Mouse (Mus musculus): ENCODE measurements at regions not wholly inside any gene's neighbourhood (a gene's known extent, or its start where the extent isn't known, plus 50 kb on each side); places are given as distances from the start of the nearest gene placed in this dataset.
A peak's percentile ranks its signal among the peaks of the same experiment; 100 is the strongest.

DNA sequence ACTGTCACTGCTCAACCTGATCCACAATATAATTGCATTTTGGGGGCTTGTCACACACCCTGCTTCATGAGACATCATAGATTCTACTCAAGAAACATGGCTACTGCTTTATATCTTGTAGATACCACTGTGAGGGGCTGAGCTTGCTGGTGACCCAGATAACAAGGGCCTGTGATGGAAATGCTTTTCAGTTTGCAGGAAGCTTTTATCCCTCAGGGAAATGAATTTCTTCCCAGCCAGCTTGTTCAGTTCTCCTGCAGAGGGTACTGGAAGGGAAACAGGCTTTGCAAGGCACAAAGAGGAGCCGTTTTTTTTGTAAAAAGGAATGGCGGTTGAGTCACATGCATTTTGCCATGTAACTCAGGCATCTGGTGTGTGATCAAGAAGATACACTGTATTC lies 218.8 kb upstream of the Krr1 start:
- Histone ChIP-seq H3K27ac (ENCODE audit: low read length) (no peak overlapping the region), H3K4me2 (ENCODE audit: low read depth, low read length) (no peak overlapping the region), H3K27me3 (ENCODE audit: control insufficient read depth, insufficient read depth, low read depth, low read length) (no peaks in the 10 kb centered on the region), H3K4me3 (ENCODE audit: low read length) (no peak overlapping the region), H3K36me3 (ENCODE audit: control insufficient read depth, insufficient read depth, low read length) (no peaks in the 10 kb centered on the region), H3K4me1 (replicated peaks; ENCODE audit: control insufficient read depth, insufficient read depth, low read length) (peaks cover 2% of the 10 kb centered on the region; the same call in 1 of the 2 replicates), H3K9ac (ENCODE audit: low read length) (no peak overlapping the region), H3K9me3 (ENCODE audit: control insufficient read depth, low read length) (no peaks in the 10 kb centered on the region)
- WGBS, result 85% methylated on average over 2 of the region's 2 CpGs
- ATAC-seq (ENCODE audit: low read depth), result no peak

DNA sequence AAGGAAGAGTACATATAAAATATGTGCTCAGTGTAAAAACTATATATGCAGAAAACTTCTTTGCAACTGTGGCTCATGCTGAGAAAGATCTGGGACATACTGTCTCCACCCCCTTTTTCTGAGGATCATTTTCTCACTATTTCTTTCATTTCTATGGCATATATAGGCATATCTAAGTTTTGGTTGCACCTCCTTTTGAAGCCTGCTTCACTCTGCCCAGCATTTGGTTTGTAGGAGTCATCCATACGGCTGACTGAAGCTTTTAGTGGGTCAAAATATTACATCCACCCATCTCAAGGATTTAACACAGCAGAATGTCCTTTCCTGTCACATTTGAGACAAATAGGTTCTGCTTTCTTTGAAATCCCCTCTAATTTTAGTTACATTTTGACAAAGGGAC lies 216.5 kb upstream of the Krr1 start:
- no peak overlapping the region for H3K9ac ChIP-seq (ENCODE audit: low read length)
- 47% methylated on average over 1 of the region's 1 CpGs for WGBS

DNA sequence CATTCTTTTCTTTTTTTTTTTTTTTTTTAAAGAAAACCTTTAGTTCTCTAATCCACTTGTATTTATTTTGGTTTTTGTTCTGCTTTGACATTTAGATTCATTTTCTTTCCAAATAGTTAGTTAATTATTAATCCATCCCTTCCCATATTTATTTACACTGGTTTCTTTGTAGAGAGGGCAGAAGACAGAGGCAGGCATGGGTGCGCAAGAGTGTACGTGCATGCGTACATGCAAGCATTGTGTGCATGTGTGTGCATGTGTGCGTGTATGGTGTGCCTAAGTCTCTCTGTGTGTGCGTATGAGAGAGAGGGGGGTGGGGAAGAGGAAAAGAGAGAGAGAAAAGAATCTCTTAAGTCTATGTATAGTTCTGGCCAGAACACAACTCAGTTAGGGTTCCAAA lies 215.9 kb upstream of the Krr1 start:
- H3K9me3 ChIP-seq (ENCODE audit: control insufficient read depth, low read length), result no peaks in the 10 kb centered on the region
- peaks cover 15% of the 10 kb centered on the region; the same call in 1 of the 2 replicates for H3K4me1 ChIP-seq (replicated peaks; ENCODE audit: control insufficient read depth, insufficient read depth, low read length)
- H3K9ac ChIP-seq (ENCODE audit: low read length), result no peak overlapping the region
- H3K36me3 ChIP-seq (ENCODE audit: control insufficient read depth, insufficient read depth, low read length), result no peaks in the 10 kb centered on the region
- no peak overlapping the region for H3K27ac ChIP-seq (ENCODE audit: low read length)
- no peak overlapping the region for H3K4me3 ChIP-seq (ENCODE audit: low read length)
- H3K4me2 ChIP-seq (ENCODE audit: low read depth, low read length), result no peak overlapping the region
- 82% methylated on average over 5 of the region's 5 CpGs for WGBS
- no peaks in the 10 kb centered on the region for H3K27me3 ChIP-seq (ENCODE audit: control insufficient read depth, insufficient read depth, low read depth, low read length)
- ATAC-seq (ENCODE audit: low read depth), result no peak

More for the DNA sequence above, 216.5 kb upstream of the Krr1 start:
- H3K36me3 ChIP-seq (ENCODE audit: control insufficient read depth, insufficient read depth, low read length), result no peaks in the 10 kb centered on the region
- H3K4me1 ChIP-seq (replicated peaks; ENCODE audit: control insufficient read depth, insufficient read depth, low read length), result peaks cover 15% of the 10 kb centered on the region; the same call in 1 of the 2 replicates
- no peak for ATAC-seq (ENCODE audit: low read depth)
- no peaks in the 10 kb centered on the region for H3K9me3 ChIP-seq (ENCODE audit: control insufficient read depth, low read length)
- H3K27me3 ChIP-seq (ENCODE audit: control insufficient read depth, insufficient read depth, low read depth, low read length), result no peaks in the 10 kb centered on the region
- H3K4me2 ChIP-seq (ENCODE audit: low read depth, low read length), result no peak overlapping the region
- H3K27ac ChIP-seq (ENCODE audit: low read length), result no peak overlapping the region
- no peak overlapping the region for H3K4me3 ChIP-seq (ENCODE audit: low read length)

DNA sequence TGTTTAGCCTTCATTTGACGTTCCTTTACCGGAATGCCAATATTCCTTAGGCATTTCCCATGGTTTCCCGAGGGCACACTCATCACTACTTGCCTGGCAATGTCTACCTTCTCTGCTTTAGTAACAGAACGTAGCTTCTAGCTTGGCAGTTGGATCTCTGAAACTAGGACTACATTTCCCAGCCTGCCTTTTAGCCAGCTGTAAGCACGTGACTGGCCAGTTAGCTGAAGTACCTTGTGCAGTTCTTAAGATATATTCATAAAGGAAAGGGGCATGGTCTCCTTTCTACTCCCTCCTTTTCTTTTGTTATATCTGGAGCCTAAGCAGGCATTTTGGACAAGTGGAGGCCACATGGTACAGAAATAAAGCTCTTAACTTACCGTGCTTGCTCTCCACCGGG lies 214.8 kb upstream of the Krr1 start:
- Histone ChIP-seq H3K9ac (ENCODE audit: low read length) (no peak overlapping the region), H3K4me2 (ENCODE audit: low read depth, low read length) (no peak overlapping the region), H3K36me3 (ENCODE audit: control insufficient read depth, insufficient read depth, low read length) (no peaks in the 10 kb centered on the region), H3K9me3 (ENCODE audit: control insufficient read depth, low read length) (no peaks in the 10 kb centered on the region), H3K27ac (ENCODE audit: low read length) (no peak overlapping the region), H3K4me3 (ENCODE audit: low read length) (no peak overlapping the region), H3K4me1 (replicated peaks; ENCODE audit: control insufficient read depth, insufficient read depth, low read length) (peaks cover 15% of the 10 kb centered on the region; the same call in 1 of the 2 replicates), H3K27me3 (ENCODE audit: control insufficient read depth, insufficient read depth, low read depth, low read length) (no peaks in the 10 kb centered on the region)
- 74% methylated on average over 7 of the region's 7 CpGs for WGBS
- no peak for ATAC-seq (ENCODE audit: low read depth)

DNA sequence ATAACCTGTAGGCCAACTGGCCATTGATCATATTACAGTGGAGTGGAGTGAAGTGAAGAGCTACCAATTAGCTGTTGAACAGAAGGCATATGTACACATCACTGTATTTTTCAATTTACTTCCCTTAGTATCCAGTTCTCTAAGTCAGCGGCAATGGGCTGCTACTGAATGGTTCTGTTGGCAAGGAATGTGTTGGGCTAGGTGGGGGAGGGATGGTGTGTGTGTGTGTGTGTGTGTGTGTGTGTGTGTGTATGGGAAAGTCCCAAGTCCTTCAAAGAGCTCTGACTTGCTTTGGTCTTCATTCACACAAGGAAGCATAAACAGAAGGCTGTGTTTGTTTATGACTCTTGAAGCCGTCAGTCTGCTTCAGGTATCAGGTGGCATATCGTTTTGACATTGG lies 213.0 kb upstream of the Krr1 start:
- no peak overlapping the region for H3K9ac ChIP-seq (ENCODE audit: low read length)
- no peaks in the 10 kb centered on the region for H3K9me3 ChIP-seq (ENCODE audit: control insufficient read depth, low read length)
- WGBS, result 15% methylated on average over 3 of the region's 3 CpGs
- no peak overlapping the region for H3K27ac ChIP-seq (ENCODE audit: low read length)
- H3K27me3 ChIP-seq (ENCODE audit: control insufficient read depth, insufficient read depth, low read depth, low read length), result no peaks in the 10 kb centered on the region
- peaks cover 15% of the 10 kb centered on the region; the same call in 1 of the 2 replicates for H3K4me1 ChIP-seq (replicated peaks; ENCODE audit: control insufficient read depth, insufficient read depth, low read length)
- H3K36me3 ChIP-seq (ENCODE audit: control insufficient read depth, insufficient read depth, low read length), result no peaks in the 10 kb centered on the region
- peak; percentile 69 for ATAC-seq (ENCODE audit: low read depth)
- H3K4me3 ChIP-seq (ENCODE audit: low read length), result no peak overlapping the region
- no peak overlapping the region for H3K4me2 ChIP-seq (ENCODE audit: low read depth, low read length)

DNA sequence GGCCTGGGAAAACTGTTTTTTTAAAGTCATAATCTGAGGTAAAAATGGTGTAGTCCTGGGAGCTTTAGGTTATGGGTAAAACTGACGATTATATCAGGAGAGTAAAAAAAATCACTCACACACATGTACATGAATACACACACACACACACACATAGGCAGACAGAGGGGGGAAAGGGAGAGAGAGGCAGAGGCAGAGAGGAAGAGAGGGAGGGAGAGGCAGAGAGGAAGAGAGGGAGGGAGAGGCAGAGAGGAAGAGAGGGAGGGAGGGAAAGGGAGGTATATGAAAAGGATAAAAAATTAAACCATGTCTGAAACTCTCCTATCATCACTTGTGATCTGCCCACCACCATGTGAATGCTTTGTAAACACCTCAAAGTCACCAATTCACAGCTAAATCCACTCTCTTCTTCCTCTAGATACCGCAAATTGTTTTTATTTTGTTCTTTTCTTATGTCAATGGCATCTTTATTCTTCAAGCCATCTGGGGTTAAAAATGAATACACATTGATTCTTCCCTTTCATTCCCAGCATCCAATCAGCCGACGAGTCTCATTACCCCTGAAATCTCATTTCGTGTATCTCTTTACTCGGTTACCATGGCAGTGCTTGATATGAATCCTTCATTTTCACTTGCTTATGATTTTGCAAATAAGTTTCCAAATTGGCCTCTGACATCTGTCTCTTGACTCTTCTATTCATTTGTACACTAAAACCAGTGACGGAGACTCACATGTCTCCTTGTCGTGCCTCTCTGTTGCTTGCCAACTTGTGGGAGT lies 209.5 kb upstream of the Krr1 start:
- Histone ChIP-seq H3K4me3 (ENCODE audit: low read length) (no peak overlapping the region), H3K4me1 (replicated peaks; ENCODE audit: control insufficient read depth, insufficient read depth, low read length) (peaks cover 17% of the 10 kb centered on the region), H3K27me3 (ENCODE audit: control insufficient read depth, insufficient read depth, low read depth, low read length) (no peaks in the 10 kb centered on the region), H3K36me3 (ENCODE audit: control insufficient read depth, insufficient read depth, low read length) (no peaks in the 10 kb centered on the region), H3K9ac (ENCODE audit: low read length) (no peak overlapping the region), H3K27ac (ENCODE audit: low read length) (no peak overlapping the region), H3K4me2 (ENCODE audit: low read depth, low read length) (no peak overlapping the region), H3K9me3 (ENCODE audit: control insufficient read depth, low read length) (no peaks in the 10 kb centered on the region)
- 81% methylated on average over 8 of the region's 8 CpGs for WGBS
- ATAC-seq (ENCODE audit: low read depth), result no peak

DNA sequence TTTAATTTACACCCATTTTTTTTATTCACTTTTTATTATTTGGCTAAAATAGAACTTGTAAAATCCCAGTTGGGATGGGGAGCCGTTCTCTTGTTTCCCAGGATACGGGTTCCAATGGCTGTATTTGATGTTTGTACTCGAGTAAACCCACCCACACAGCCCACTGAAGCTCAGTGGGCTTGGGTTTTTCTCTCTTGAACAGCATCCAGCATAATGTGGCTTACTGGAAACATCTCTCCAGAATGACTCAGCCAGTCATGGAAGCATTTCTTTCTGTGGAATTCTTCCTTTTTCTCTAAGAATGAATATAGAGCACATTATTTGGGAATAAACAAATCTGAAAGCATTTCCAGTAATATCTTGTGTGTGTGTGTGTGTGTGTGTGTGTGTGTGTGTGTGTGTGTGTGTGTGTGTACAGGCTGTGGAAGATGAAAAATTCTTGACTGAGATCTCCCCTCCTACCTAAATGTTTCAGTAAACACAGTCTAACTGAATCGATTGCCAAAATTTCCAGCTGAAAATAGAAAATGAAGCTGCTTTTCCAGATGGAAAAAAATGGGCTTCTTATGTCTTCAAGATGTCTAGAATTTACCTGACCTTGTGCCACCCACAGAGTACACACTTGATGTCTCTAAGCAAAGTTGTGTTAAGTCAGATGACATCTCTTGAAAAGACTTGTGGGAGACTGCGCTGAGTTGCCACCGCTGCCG lies 205.3 kb upstream of the Krr1 start:
- Histone ChIP-seq H3K36me3 (ENCODE audit: control insufficient read depth, insufficient read depth, low read length) (no peaks in the 10 kb centered on the region), H3K9ac (ENCODE audit: low read length) (no peak overlapping the region), H3K4me3 (ENCODE audit: low read length) (no peak overlapping the region), H3K27ac (ENCODE audit: low read length) (peak overlapping the region; percentile 78), H3K9me3 (ENCODE audit: control insufficient read depth, low read length) (no peaks in the 10 kb centered on the region), H3K27me3 (ENCODE audit: control insufficient read depth, insufficient read depth, low read depth, low read length) (no peaks in the 10 kb centered on the region), H3K4me1 (replicated peaks; ENCODE audit: control insufficient read depth, insufficient read depth, low read length) (peaks cover 18% of the 10 kb centered on the region), H3K4me2 (ENCODE audit: low read depth, low read length) (no peak overlapping the region)
- no peak for ATAC-seq (ENCODE audit: low read depth)
- 65% methylated on average over 7 of the region's 7 CpGs for WGBS

DNA sequence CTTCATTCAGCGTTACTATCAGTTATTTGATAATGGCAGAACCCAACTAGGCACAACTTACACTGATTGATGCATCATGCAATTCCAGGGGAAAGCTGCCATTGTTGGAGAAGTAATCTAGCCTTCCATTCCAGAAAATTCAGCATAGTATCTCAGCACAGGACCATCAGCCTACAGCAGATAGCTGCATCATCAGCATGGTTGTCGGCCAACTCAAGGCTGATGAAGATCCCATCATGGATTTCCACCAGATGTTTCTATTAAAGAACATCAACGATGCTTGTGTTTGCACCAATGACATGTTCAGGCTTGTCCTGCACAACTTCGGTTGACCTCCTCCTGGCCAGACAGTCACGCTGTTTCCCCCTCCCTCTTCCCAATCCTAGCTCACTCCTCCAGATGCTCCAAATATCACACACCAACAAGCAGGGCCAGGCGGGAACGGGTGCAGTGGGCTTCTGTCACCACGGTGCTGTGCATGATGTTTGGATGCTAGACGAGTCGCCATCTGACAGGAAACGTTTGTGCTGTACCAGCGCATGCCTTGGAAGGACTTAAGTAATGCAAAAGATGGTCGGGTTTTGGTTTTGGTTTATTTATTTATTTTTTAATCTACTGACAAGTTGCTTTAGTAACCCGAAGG lies 204.5 kb upstream of the Krr1 start:
- no peak overlapping the region for H3K4me2 ChIP-seq (ENCODE audit: low read depth, low read length)
- ATAC-seq (ENCODE audit: low read depth), result peak; percentile 95
- H3K36me3 ChIP-seq (ENCODE audit: control insufficient read depth, insufficient read depth, low read length), result no peaks in the 10 kb centered on the region
- H3K4me3 ChIP-seq (ENCODE audit: low read length), result no peak overlapping the region
- no peaks in the 10 kb centered on the region for H3K27me3 ChIP-seq (ENCODE audit: control insufficient read depth, insufficient read depth, low read depth, low read length)
- no peaks in the 10 kb centered on the region for H3K9me3 ChIP-seq (ENCODE audit: control insufficient read depth, low read length)
- H3K9ac ChIP-seq (ENCODE audit: low read length), result no peak overlapping the region
- H3K27ac ChIP-seq (ENCODE audit: low read length), result peak overlapping the region; percentile 78
- H3K4me1 ChIP-seq (replicated peaks; ENCODE audit: control insufficient read depth, insufficient read depth, low read length), result peaks cover 18% of the 10 kb centered on the region
- WGBS, result 55% methylated on average over 14 of the region's 14 CpGs

DNA sequence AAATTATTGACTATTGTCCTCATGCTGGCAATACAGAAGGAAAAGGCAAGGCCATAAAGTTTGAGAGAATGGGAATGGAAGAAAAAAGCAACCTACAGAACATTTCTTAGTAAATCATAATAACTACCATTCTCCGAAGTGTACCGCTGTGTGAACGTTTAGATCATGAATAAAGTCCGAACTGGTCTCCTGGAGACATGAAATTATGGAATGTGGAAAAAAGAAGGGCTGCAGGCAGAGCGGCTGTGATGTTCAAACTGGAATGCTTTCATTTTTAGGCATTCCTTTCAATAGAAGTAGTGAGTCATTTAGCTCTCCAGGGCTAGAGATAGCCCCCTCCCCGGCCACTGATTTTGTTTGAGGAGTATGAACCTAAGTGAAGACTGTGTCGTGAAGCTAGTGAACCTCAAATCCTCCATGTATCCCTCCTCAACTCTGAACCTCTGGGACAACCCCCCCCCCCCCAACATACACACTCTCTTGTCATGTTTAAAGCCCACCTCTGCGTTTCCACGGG lies 202.9 kb upstream of the Krr1 start:
- Histone ChIP-seq H3K27me3 (ENCODE audit: control insufficient read depth, insufficient read depth, low read depth, low read length) (no peaks in the 10 kb centered on the region), H3K36me3 (ENCODE audit: control insufficient read depth, insufficient read depth, low read length) (no peaks in the 10 kb centered on the region), H3K4me2 (ENCODE audit: low read depth, low read length) (no peak overlapping the region), H3K4me3 (ENCODE audit: low read length) (no peak overlapping the region), H3K9ac (ENCODE audit: low read length) (no peak overlapping the region), H3K9me3 (ENCODE audit: control insufficient read depth, low read length) (no peaks in the 10 kb centered on the region), H3K27ac (ENCODE audit: low read length) (peak overlapping the region; percentile 26; the same call in 1 of the 2 replicates), H3K4me1 (replicated peaks; ENCODE audit: control insufficient read depth, insufficient read depth, low read length) (peaks cover 18% of the 10 kb centered on the region)
- ATAC-seq (ENCODE audit: low read depth), result no peak
- WGBS, result 45% methylated on average over 9 of the region's 9 CpGs
